Mouse (Mus musculus): Measurements from ENCODE around the gene Blvrb. TPM values are rescaled to one million over a fixed set of nuclear protein-coding genes. Genes with fewer than 3 reads are reported as not detected.

Blvrb gene
- polyA plus RNA-seq (2014; fragmentation: Illumina TruSeq; extraction: RNeasy Lipid Tissue Mini Kit (QIAGEN cat#74804); ENCODE audit: low read depth, low replicate concordance), result 21.6 TPM

DNA sequence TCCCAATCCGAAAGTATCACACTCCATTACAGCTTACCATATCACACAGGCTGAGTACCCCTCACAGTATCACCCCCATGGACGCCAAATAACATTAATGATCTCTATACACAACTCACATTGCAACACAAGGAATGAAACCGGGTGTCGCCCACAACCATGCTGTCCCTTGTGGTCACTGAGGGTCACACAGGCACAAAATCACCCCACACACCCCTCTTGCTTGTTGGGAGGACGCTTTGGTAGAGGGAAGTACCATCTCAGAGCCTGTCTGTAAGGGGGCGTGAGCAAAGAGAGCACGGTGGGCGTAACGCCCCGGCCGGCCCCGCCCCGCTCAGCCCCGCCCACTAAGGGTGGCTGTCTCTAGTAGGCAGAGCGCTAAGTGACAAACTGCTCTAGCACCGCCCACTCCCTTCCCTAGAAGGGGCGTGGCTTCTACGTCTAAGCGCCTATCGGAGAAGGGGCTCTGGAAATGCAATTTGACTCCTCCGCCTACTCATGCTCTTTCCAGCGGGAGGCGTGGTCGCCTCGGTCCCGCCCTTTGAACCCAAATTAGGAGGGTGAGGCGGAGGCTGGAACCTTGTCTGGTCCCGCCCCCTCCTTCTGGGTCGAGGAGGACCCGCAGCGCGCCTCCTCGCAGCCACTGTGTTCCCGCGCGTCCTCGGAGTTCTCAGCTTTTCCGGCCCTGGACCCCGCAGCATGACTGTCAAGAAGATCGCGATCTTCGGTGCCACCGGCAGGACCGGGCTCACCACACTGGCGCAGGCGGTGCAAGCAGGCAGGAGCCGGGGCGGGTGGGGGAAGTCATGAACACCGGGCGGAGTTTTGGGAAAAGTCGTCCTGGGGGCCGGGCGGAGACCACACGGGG is at the start of gene Blvrb, which contains the start of gene Sptbn4:
Blvrb (plus strand) TSS at position 560 of the 868 bp plus-strand sequence.
Sptbn4 (minus strand) TSS at position 268 of the 868 bp plus-strand sequence.

DNA sequence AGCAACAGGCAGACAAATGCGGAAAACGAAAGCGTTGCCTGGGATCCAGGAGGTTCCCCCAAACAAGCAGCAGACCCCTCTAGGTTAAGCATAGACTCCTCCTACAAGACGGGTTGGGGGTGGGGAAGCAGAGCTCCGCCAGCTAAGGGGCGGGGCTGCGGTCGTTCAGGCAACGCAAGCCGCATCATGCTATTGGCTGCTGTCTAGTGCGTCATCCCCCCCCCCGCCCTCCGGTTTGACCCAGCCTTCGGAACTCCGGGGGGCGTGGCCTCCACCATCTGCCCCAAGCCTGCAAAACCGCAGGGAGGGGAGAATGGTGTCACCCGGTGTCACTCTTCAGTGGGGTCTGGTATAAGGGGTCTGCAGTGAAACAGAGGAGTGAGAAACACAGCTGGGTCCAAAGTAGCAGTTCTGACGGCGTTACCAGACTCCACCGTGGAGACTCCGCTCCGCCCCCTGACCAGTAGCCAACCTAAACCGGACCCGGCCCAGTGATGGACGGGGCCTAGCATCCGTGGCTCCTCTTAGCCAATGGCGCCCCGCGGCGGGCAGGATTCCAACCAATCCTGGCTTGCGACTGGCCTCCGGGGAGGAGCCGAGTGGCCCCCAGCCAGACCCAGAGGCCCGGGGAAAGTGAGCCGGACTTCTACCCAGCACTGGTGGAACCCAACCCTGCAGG is 25.5 kb downstream of the Blvrb start, which contains the start of gene Sertad3:
Sertad3 (plus strand) TSS at position 613 of the 679 bp plus-strand sequence.

DNA sequence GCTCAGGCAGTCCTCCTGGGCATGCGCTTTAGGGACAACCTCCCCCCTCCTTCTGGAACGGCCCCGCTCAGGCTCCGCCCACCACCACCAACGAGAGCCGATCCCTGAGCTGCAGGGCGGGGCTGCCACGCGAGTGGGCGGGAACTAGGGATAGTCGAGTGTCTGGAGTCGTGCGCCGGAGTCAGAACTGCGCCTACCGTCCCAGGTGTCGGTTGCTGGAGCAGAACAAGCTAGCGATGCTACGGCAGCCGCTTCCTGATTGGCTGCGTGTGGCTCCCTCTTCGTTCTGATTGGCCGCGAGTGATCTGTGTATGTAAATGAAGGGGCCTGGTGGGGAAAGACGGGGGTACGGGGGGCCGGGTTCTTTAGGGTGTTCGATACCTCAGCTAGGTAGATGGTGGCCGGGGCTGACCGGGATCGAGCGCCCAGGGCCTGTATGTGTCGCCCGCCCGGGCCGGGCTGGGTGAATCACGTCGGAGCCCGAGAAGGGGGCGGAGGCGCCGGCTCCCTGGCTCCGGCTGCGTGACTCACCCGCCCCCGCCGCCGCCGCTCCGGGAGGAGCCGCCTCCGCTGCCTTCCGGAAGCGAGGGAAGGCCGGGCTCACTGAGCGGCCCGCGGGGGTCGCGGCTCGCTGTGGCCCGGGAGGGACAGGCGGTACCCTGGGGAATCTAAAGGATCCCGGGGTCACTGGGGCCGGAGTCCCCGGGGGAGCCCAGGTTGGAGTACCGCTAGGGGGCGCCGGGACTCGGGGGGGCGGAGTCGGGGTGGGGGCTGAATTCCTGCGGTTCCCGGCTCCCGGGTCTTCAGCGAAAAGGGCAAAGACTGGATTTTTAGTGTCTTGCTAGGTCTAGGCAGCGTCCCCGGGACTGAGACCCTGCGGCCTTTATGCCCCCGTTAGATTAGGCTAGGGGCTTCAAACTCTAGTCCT is 39.3 kb downstream of the Blvrb start, which contains the start of gene Sertad1:
Sertad1 (plus strand) TSS at position 141 of the 928 bp plus-strand sequence.

DNA sequence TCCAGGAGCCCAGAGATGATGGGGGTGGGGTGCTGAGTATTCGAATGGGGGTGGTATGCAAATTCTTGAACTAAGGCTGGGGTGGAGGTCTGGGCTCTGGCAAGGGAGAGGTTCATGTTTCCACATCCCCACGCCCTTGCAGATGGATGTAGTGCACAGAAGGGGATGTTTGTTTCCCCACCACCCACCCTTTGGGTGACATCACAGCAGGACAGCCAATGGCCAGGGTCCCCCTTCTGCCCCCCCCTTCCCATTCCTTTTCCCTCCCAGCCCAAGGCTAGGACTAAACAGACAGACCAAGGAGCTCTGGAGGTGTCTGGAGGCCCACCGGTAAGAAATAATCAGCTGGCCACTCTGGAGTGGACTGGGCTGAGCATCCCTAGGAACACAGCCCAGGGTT is 51.3 kb downstream of the Blvrb start, which contains the start of gene Prx:
Prx (plus strand) TSS at position 289 of the 400 bp plus-strand sequence.

Other genes starting within 250 kb of the Blvrb start
- 4.3 TPM for gene Itpkc, start 219.3 kb upstream of the Blvrb start, polyA plus RNA-seq (2014; fragmentation: Illumina TruSeq; extraction: RNeasy Lipid Tissue Mini Kit (QIAGEN cat#74804); ENCODE audit: low read depth, low replicate concordance)
- 8.5 TPM for gene Coq8b, start 215.0 kb upstream of the Blvrb start, polyA plus RNA-seq (2014; fragmentation: Illumina TruSeq; extraction: RNeasy Lipid Tissue Mini Kit (QIAGEN cat#74804); ENCODE audit: low read depth, low replicate concordance)
- 5.8 TPM for gene Numbl, start 189.5 kb upstream of the Blvrb start, polyA plus RNA-seq (2014; fragmentation: Illumina TruSeq; extraction: RNeasy Lipid Tissue Mini Kit (QIAGEN cat#74804); ENCODE audit: low read depth, low replicate concordance)
- 237 TPM for gene Ltbp4, start 110.3 kb upstream of the Blvrb start, polyA plus RNA-seq (2014; fragmentation: Illumina TruSeq; extraction: RNeasy Lipid Tissue Mini Kit (QIAGEN cat#74804); ENCODE audit: low read depth, low replicate concordance)
- gene Shkbp1, start 92.0 kb upstream of the Blvrb start, polyA plus RNA-seq (2014; fragmentation: Illumina TruSeq; extraction: RNeasy Lipid Tissue Mini Kit (QIAGEN cat#74804); ENCODE audit: low read depth, low replicate concordance), result 9.0 TPM
- gene Gm20479, start 90.6 kb upstream of the Blvrb start, polyA plus RNA-seq (2014; fragmentation: Illumina TruSeq; extraction: RNeasy Lipid Tissue Mini Kit (QIAGEN cat#74804); ENCODE audit: low read depth, low replicate concordance), result not detected
- gene Sptbn4, start 292 bp upstream of the Blvrb start, polyA plus RNA-seq (2014; fragmentation: Illumina TruSeq; extraction: RNeasy Lipid Tissue Mini Kit (QIAGEN cat#74804); ENCODE audit: low read depth, low replicate concordance), result 0.29 TPM
- gene Sertad3, start 25.8 kb downstream of the Blvrb start, polyA plus RNA-seq (2014; fragmentation: Illumina TruSeq; extraction: RNeasy Lipid Tissue Mini Kit (QIAGEN cat#74804); ENCODE audit: low read depth, low replicate concordance), result 5.5 TPM
- 13.5 TPM for gene Sertad1, start 38.9 kb downstream of the Blvrb start, polyA plus RNA-seq (2014; fragmentation: Illumina TruSeq; extraction: RNeasy Lipid Tissue Mini Kit (QIAGEN cat#74804); ENCODE audit: low read depth, low replicate concordance)
- 0.76 TPM for gene Prx, start 51.3 kb downstream of the Blvrb start, polyA plus RNA-seq (2014; fragmentation: Illumina TruSeq; extraction: RNeasy Lipid Tissue Mini Kit (QIAGEN cat#74804); ENCODE audit: low read depth, low replicate concordance)
- not detected for gene Hipk4, start 75.3 kb downstream of the Blvrb start, polyA plus RNA-seq (2014; fragmentation: Illumina TruSeq; extraction: RNeasy Lipid Tissue Mini Kit (QIAGEN cat#74804); ENCODE audit: low read depth, low replicate concordance)
- gene Pld3, start 105.2 kb downstream of the Blvrb start, polyA plus RNA-seq (2014; fragmentation: Illumina TruSeq; extraction: RNeasy Lipid Tissue Mini Kit (QIAGEN cat#74804); ENCODE audit: low read depth, low replicate concordance), result 25.0 TPM
- gene 2310022A10Rik, start 105.3 kb downstream of the Blvrb start, polyA plus RNA-seq (2014; fragmentation: Illumina TruSeq; extraction: RNeasy Lipid Tissue Mini Kit (QIAGEN cat#74804); ENCODE audit: low read depth, low replicate concordance), result 54.0 TPM
- 171 TPM for gene Akt2, start 143.6 kb downstream of the Blvrb start, polyA plus RNA-seq (2014; fragmentation: Illumina TruSeq; extraction: RNeasy Lipid Tissue Mini Kit (QIAGEN cat#74804); ENCODE audit: low read depth, low replicate concordance)
- gene Ttc9b, start 205.9 kb downstream of the Blvrb start, polyA plus RNA-seq (2014; fragmentation: Illumina TruSeq; extraction: RNeasy Lipid Tissue Mini Kit (QIAGEN cat#74804); ENCODE audit: low read depth, low replicate concordance), result not detected
- 13.2 TPM for gene Map3k10, start 226.6 kb downstream of the Blvrb start, polyA plus RNA-seq (2014; fragmentation: Illumina TruSeq; extraction: RNeasy Lipid Tissue Mini Kit (QIAGEN cat#74804); ENCODE audit: low read depth, low replicate concordance)
- 1.4 TPM for gene Zfp607b, start 241.4 kb downstream of the Blvrb start, polyA plus RNA-seq (2014; fragmentation: Illumina TruSeq; extraction: RNeasy Lipid Tissue Mini Kit (QIAGEN cat#74804); ENCODE audit: low read depth, low replicate concordance)